Mouse (Mus musculus): ENCODE results near the gene Cidec.

DNA sequence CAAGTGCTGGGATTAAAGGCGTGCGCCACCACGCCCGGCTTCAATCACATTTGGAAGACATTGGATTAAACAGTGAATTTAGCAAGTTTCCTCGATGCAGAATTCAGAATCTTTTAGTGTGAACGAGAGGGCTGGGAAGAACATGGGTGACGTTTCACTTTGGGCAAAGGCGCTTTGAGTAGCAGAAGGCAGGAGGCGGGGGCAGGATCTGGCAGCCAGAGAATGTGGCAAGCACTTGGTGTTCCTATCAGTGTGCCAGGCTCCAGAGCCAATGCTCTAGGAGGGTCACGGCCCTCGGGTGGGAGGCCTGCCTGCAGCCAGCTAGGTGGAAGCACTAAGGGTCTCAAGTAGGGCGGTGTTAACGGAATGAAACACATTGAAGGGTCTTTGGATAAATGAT is 33.5 kb downstream of the Cidec start:
- TF ChIP-seq CTCF (IDR thresholded peaks at IDR 0.05; ENCODE audit: extremely low read depth, insufficient read depth, low read length) = no peak
- TF ChIP-seq POLR2A (IDR thresholded peaks at IDR 0.05; ENCODE audit: extremely low read depth, insufficient read depth, low read length) = no peak
